Mouse (Mus musculus): ENCODE measurements around the gene Nsun3. TPM values are rescaled to one million over a fixed set of nuclear protein-coding genes. Genes with fewer than 3 reads are reported as not detected.

Nsun3 gene
- 10 to 100 TPM; 11.0 to 18.0 TPM for total RNA-seq (2023)

GRCm38 (mm10) chr16:62786621-62787331 lies at the start of gene Nsun3:
Gene Nsun3 (minus strand): TSS chr16:62786818.

DNA sequence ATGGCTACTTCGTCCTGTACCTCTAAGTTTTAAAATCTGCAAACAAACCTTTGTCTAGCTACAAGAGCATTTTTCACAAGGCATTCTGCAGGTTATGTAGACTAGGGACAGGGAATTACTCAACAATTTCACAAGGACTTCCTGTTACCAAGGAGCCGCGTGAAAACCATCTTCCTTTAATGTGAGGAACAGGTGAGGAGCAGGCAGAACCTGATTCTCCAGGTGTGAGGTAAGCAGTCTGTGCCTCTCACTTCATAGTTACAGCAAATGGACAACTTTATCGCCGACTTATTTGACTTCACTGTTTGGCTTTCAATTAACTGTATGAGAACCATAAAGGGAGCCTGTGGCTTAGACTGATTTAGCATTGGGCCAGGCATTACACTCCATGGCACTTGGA lies 27.9 kb upstream of the Nsun3 start, which contains the start of gene Stx19:
Gene Stx19, plus strand, starts transcription at position 186 of the 400 bp plus-strand sequence.

Other genes starting within 250 kb of the Nsun3 start
- gene Stx19, start 27.9 kb upstream of the Nsun3 start, total RNA-seq (2023), result not detected
- gene Arl13b, start 60.2 kb upstream of the Nsun3 start, total RNA-seq (2023), result 10 to 100 TPM; 13.9 to 16.3 TPM
- gene Pros1, start 67.5 kb upstream of the Nsun3 start, total RNA-seq (2023), result under 1 TPM; 0.62 to 0.96 TPM

Measured in T-cell, adult 66 days (primary cell).